11 mouse cellular contexts compared by ENCODE assay signal in the genomic region with DNA sequence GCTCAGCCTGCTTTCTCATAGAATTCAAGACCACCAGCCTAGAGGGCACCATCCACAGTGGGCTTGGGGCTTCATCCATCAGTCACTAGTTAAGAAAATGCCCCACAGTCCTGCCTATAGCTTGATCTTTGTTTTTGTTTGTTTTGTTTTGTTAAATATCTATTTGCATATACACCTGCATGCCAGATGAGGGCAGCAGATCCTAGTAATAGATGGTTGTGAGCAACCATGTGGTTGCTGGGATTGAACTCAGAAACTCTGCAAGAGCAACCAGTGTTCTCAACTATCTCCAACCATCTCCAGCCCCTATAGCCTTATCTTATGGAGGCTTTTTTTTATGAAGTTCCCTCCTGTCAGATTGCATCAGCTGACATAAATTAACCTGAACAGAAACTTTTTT. TPM values are rescaled to one million over a fixed set of nuclear protein-coding genes. Genes with fewer than 3 reads are reported as not detected.
DNase-seq lines count a peak whose midpoint lies in the region; ATAC-seq and TF ChIP-seq lines count a peak whose summit lies in the region.
"Had no signal": no experiment of that assay in that cellular context is flagged by ENCODE, and none has a peak within 500 bp of the region (broad histone marks: within the 10 kb centered on the region; RNA-seq: fewer than 3 reads in every experiment).

No protein-coding gene starts in this region.

- no peaks in the 10 kb centered on the region for H3K4me1 ChIP-seq in cerebellum, adult 2 months (ENCODE audit: control insufficient read depth, insufficient read depth, low read length)
- H3K4me1 ChIP-seq: hindbrain, embryonic 12.5 days; neural tube, embryonic 12.5 days had no signal

- no peak for TF ChIP-seq POLR2A in cerebellum, adult 2 months (IDR thresholded peaks at IDR 0.05; ENCODE audit: borderline replicate concordance, insufficient read depth, low read length)

- TF ChIP-seq CTCF in left cerebral cortex, adult 2 months (IDR thresholded peaks at IDR 0.05), result peak; percentile 42
- no peak for TF ChIP-seq CTCF in cerebellum, adult 2 months (IDR thresholded peaks at IDR 0.05; ENCODE audit: borderline replicate concordance, insufficient read depth, low read depth, low read length)

- no peak overlapping the region for H3K27ac ChIP-seq in left cerebral cortex, adult 2 months
- H3K27ac ChIP-seq in cerebellum, adult 2 months (ENCODE audit: insufficient read depth, low read length), result no peak overlapping the region
- H3K27ac ChIP-seq: hindbrain, embryonic 12.5 days; neural tube, embryonic 12.5 days had no signal

- intact Hi-C loops in left cerebral cortex, adult 2 months (cut with DNase I), result no loop called here
- intact Hi-C loops in left cerebral cortex, postnatal 14 days (cut with DNase I), result no loop called here

- DNase-seq in left cerebral cortex, adult 2 months (ENCODE audit: extremely low spot score in 1 of 2, low spot score in 2 of 2), result no peak
- DNase-seq in left cerebral cortex, postnatal 14 days (ENCODE audit: low spot score in 2 of 2), result no peak
- DNase-seq in R1 (ENCODE audit: low read depth, low spot score), result peak; percentile 68
- no peak for DNase-seq in cerebellum, adult 2 months
- DNase-seq: adrenal gland, adult 2 months; lung, adult 2 months had no signal

- no peak overlapping the region for H3K4me3 ChIP-seq in left cerebral cortex, adult 2 months
- H3K4me3 ChIP-seq in cerebellum, adult 2 months (replicated peaks; ENCODE audit: insufficient read depth, low read depth, low read length), result no peak overlapping the region
- H3K4me3 ChIP-seq: hindbrain, embryonic 12.5 days; neural tube, embryonic 12.5 days had no signal

- no peaks in the 10 kb centered on the region for H3K27me3 ChIP-seq in cerebellum, adult 2 months (ENCODE audit: control insufficient read depth, insufficient read depth, low read length)
- H3K27me3 ChIP-seq: hindbrain, embryonic 12.5 days; neural tube, embryonic 12.5 days had no signal

- peak; percentile 70 for ATAC-seq in CD4-positive, CD25-positive, alpha-beta regulatory T cell, adult 4 months
- ATAC-seq in megakaryocyte, adult 5-6 weeks (ENCODE audit: poor library complexity, severe bottlenecking), result peak; percentile 66
- ATAC-seq in cerebellum, adult (ENCODE audit: insufficient number of reproducible peaks, low FRiP score, low TSS enrichment), result no peak

RNA-seq across cellular contexts. Expression of a gene that starts 14.0 kb away (rescaled TPM):
- total RNA-seq in left cerebral cortex, adult 2 months (2021), result 100 to 1,000 TPM; 108 to 114 TPM
- 100 to 1,000 TPM; 131 to 139 TPM for total RNA-seq in left cerebral cortex, postnatal 14 days (2021)
- 100 to 1,000 TPM; 253 to 272 TPM for polyA plus RNA-seq in CD4-positive, CD25-positive, alpha-beta regulatory T cell, adult 4 months (2017; shearing (Covaris generic))
- 304 and 335 TPM in 2 replicates for total RNA-seq in megakaryocyte, adult 5-6 weeks (2015)
- 83.1 and 91.3 TPM in 2 replicates for total RNA-seq in megakaryocyte, adult 5-6 weeks (2017)
- polyA plus RNA-seq in cerebellum, adult 2 months (2012; rRNA removed), result 86.2 and 86.9 TPM in 2 replicates

RNA-seq across cellular contexts. Expression of a gene that starts 17.8 kb away (rescaled TPM):
- 1 to 10 TPM; 8.6 to 9.5 TPM for total RNA-seq in left cerebral cortex, adult 2 months (2021)
- 1 to 10 TPM; 8.5 to 9.2 TPM for total RNA-seq in left cerebral cortex, postnatal 14 days (2021)
- 1 to 10 TPM; 3.6 to 4.4 TPM for polyA plus RNA-seq in CD4-positive, CD25-positive, alpha-beta regulatory T cell, adult 4 months (2017; shearing (Covaris generic))
- total RNA-seq in megakaryocyte, adult 5-6 weeks (2015), result 8.7 TPM in 2 replicates
- 7.6 TPM in 2 replicates for total RNA-seq in megakaryocyte, adult 5-6 weeks (2017)
- polyA plus RNA-seq in cerebellum, adult 2 months (2012; rRNA removed), result 5.3 and 5.4 TPM in 2 replicates

RNA-seq across cellular contexts. Expression of a gene that starts 41.2 kb away (rescaled TPM):
- total RNA-seq in left cerebral cortex, adult 2 months (2021), result under 1 TPM; 0.07 to 0.14 TPM
- total RNA-seq in left cerebral cortex, postnatal 14 days (2021), result under 1 TPM; 0.15 to 0.17 TPM
- polyA plus RNA-seq in CD4-positive, CD25-positive, alpha-beta regulatory T cell, adult 4 months (2017; shearing (Covaris generic)), result under 1 TPM in 1 of 2 experiments, not detected in 1; 0.05 TPM
- total RNA-seq in megakaryocyte, adult 5-6 weeks (2015), result 0.13 and 0.18 TPM in 2 replicates
- 0.07 and 0.28 TPM in 2 replicates for total RNA-seq in megakaryocyte, adult 5-6 weeks (2017)
- polyA plus RNA-seq in cerebellum, adult 2 months (2012; rRNA removed), result 0.08 and 0.16 TPM in 2 replicates
- polyA plus RNA-seq: adrenal gland, adult 2 months had no signal
